Mouse (Mus musculus): Measurements from ENCODE around the gene Noa1. TPM values are rescaled to one million over a fixed set of nuclear protein-coding genes. Genes with fewer than 3 reads are reported as not detected.

Noa1 gene
- polyA plus RNA-seq, 1 experiment = 33.4 TPM

GRCm38 (mm10) chr5:77286904-77287303 lies 23.0 kb downstream of the Noa1 start:
- H3K4me3 ChIP-seq (ENCODE audit: insufficient read depth, poor library complexity, severe bottlenecking) = no peak overlapping the region
- H3K27me3 ChIP-seq (ENCODE audit: control insufficient read depth, insufficient read depth, insufficient read length) = no peaks in the 10 kb centered on the region
- H3K79me2 ChIP-seq (ENCODE audit: control insufficient read depth, insufficient read depth) = peaks cover 23% of the 10 kb centered on the region
- TF ChIP-seq FOSL1 (IDR thresholded peaks at IDR 0.05; ENCODE audit: insufficient read depth, low read length, poor library complexity, severe bottlenecking) = no peak
- no peak for TF ChIP-seq MAX (IDR thresholded peaks at IDR 0.05)
- no peak for TF ChIP-seq CTCF (IDR thresholded peaks at IDR 0.05; ENCODE audit: control insufficient read depth, insufficient read depth, insufficient read length)
- TF ChIP-seq CEBPB (IDR thresholded peaks at IDR 0.05; ENCODE audit: low read depth) = no peak
- TF ChIP-seq USF1 (IDR thresholded peaks at IDR 0.05; ENCODE audit: low read depth) = no peak
- no peak for TF ChIP-seq MYOG (IDR thresholded peaks at IDR 0.05; ENCODE audit: control insufficient read depth, extremely low read depth, insufficient read length)
- no peak for TF ChIP-seq MYOD1 (IDR thresholded peaks at IDR 0.05; ENCODE audit: control insufficient read depth, insufficient read length, low read depth)
- H3K79me3 ChIP-seq (ENCODE audit: low read depth) = peaks cover 6% of the 10 kb centered on the region
- H3K36me3 ChIP-seq (ENCODE audit: control insufficient read depth, insufficient read depth) = peaks cover 61% of the 10 kb centered on the region
- no peak overlapping the region for H3ac ChIP-seq (ENCODE audit: control insufficient read depth, insufficient read length, low read depth)

- H3K36me3 ChIP-seq (ENCODE audit: control insufficient read depth, insufficient read depth) = peaks cover 66% of the 10 kb centered on the region
- no peaks in the 10 kb centered on the region for H3K27me3 ChIP-seq (ENCODE audit: control insufficient read depth, insufficient read depth, insufficient read length)
- TF ChIP-seq CTCF (IDR thresholded peaks at IDR 0.05; ENCODE audit: control insufficient read depth, insufficient read depth, insufficient read length) = no peak
- TF ChIP-seq MYOG (IDR thresholded peaks at IDR 0.05; ENCODE audit: control insufficient read depth, extremely low read depth, insufficient read length) = no peak
- no peak for TF ChIP-seq MYOD1 (IDR thresholded peaks at IDR 0.05; ENCODE audit: control insufficient read depth, insufficient read length, low read depth)
- no peak for TF ChIP-seq FOSL1 (IDR thresholded peaks at IDR 0.05; ENCODE audit: insufficient read depth, low read length, poor library complexity, severe bottlenecking)
- TF ChIP-seq MAX (IDR thresholded peaks at IDR 0.05) = no peak
- TF ChIP-seq CEBPB (IDR thresholded peaks at IDR 0.05; ENCODE audit: low read depth) = no peak
- TF ChIP-seq USF1 (IDR thresholded peaks at IDR 0.05; ENCODE audit: low read depth) = no peak
- no peak overlapping the region for H3K4me3 ChIP-seq (ENCODE audit: insufficient read depth, poor library complexity, severe bottlenecking)
- peaks cover 25% of the 10 kb centered on the region for H3K79me2 ChIP-seq (ENCODE audit: control insufficient read depth, insufficient read depth)
- H3ac ChIP-seq (ENCODE audit: control insufficient read depth, insufficient read length, low read depth) = no peak overlapping the region
- H3K79me3 ChIP-seq (ENCODE audit: low read depth) = peaks cover 6% of the 10 kb centered on the region
Observed at GRCm38 (mm10) chr5:77285685-77286084, 24.2 kb downstream of the Noa1 start.

GRCm38 (mm10) chr5:77282242-77282641 lies 27.6 kb downstream of the Noa1 start:
- Histone ChIP-seq H3K79me3 (ENCODE audit: low read depth) (peaks cover 19% of the 10 kb centered on the region), H3ac (ENCODE audit: control insufficient read depth, insufficient read length, low read depth) (no peak overlapping the region), H3K27me3 (ENCODE audit: control insufficient read depth, insufficient read depth, insufficient read length) (no peaks in the 10 kb centered on the region), H3K36me3 (ENCODE audit: control insufficient read depth, insufficient read depth) (peaks cover 67% of the 10 kb centered on the region), H3K79me2 (ENCODE audit: control insufficient read depth, insufficient read depth) (peaks cover 55% of the 10 kb centered on the region), H3K4me3 (ENCODE audit: insufficient read depth, poor library complexity, severe bottlenecking) (no peak overlapping the region)
- TF ChIP-seq CTCF (IDR thresholded peaks at IDR 0.05; ENCODE audit: control insufficient read depth, insufficient read depth, insufficient read length) (no peak), MYOG (IDR thresholded peaks at IDR 0.05; ENCODE audit: control insufficient read depth, extremely low read depth, insufficient read length) (no peak), USF1 (IDR thresholded peaks at IDR 0.05; ENCODE audit: low read depth) (no peak), MAX (IDR thresholded peaks at IDR 0.05) (no peak), CEBPB (IDR thresholded peaks at IDR 0.05; ENCODE audit: low read depth) (no peak), FOSL1 (IDR thresholded peaks at IDR 0.05; ENCODE audit: insufficient read depth, low read length, poor library complexity, severe bottlenecking) (no peak), MYOD1 (IDR thresholded peaks at IDR 0.05; ENCODE audit: control insufficient read depth, insufficient read length, low read depth) (no peak)

- H3K79me2 ChIP-seq (ENCODE audit: control insufficient read depth, insufficient read depth) = peaks cover 53% of the 10 kb centered on the region
- no peak overlapping the region for H3K4me3 ChIP-seq (ENCODE audit: insufficient read depth, poor library complexity, severe bottlenecking)
- TF ChIP-seq USF1 (IDR thresholded peaks at IDR 0.05; ENCODE audit: low read depth) (no peak), CEBPB (IDR thresholded peaks at IDR 0.05; ENCODE audit: low read depth) (no peak), MAX (IDR thresholded peaks at IDR 0.05) (no peak), CTCF (IDR thresholded peaks at IDR 0.05; ENCODE audit: control insufficient read depth, insufficient read depth, insufficient read length) (no peak), FOSL1 (IDR thresholded peaks at IDR 0.05; ENCODE audit: insufficient read depth, low read length, poor library complexity, severe bottlenecking) (no peak), MYOD1 (IDR thresholded peaks at IDR 0.05; ENCODE audit: control insufficient read depth, insufficient read length, low read depth) (no peak), MYOG (IDR thresholded peaks at IDR 0.05; ENCODE audit: control insufficient read depth, extremely low read depth, insufficient read length) (no peak)
- no peak overlapping the region for H3ac ChIP-seq (ENCODE audit: control insufficient read depth, insufficient read length, low read depth)
- H3K79me3 ChIP-seq (ENCODE audit: low read depth) = peaks cover 19% of the 10 kb centered on the region
- H3K27me3 ChIP-seq (ENCODE audit: control insufficient read depth, insufficient read depth, insufficient read length) = no peaks in the 10 kb centered on the region
- H3K36me3 ChIP-seq (ENCODE audit: control insufficient read depth, insufficient read depth) = peaks cover 67% of the 10 kb centered on the region
Observed at GRCm38 (mm10) chr5:77281518-77282174, 28.2 kb downstream of the Noa1 start.

- H3K79me2 ChIP-seq (ENCODE audit: control insufficient read depth, insufficient read depth) = peaks cover 78% of the 10 kb centered on the region
- TF ChIP-seq MYOD1 (IDR thresholded peaks at IDR 0.05; ENCODE audit: control insufficient read depth, insufficient read length, low read depth) (no peak), CTCF (IDR thresholded peaks at IDR 0.05; ENCODE audit: control insufficient read depth, insufficient read depth, insufficient read length) (no peak), CEBPB (IDR thresholded peaks at IDR 0.05; ENCODE audit: low read depth) (no peak), MAX (IDR thresholded peaks at IDR 0.05) (no peak), USF1 (IDR thresholded peaks at IDR 0.05; ENCODE audit: low read depth) (no peak)
- peaks cover 69% of the 10 kb centered on the region for H3K36me3 ChIP-seq (ENCODE audit: control insufficient read depth, insufficient read depth)
- no peak overlapping the region for H3ac ChIP-seq (ENCODE audit: control insufficient read depth, insufficient read length, low read depth)
- H3K27me3 ChIP-seq (ENCODE audit: control insufficient read depth, insufficient read depth, insufficient read length) = no peaks in the 10 kb centered on the region
- H3K79me3 ChIP-seq (ENCODE audit: low read depth) = peaks cover 45% of the 10 kb centered on the region
- H3K4me3 ChIP-seq (ENCODE audit: insufficient read depth, poor library complexity, severe bottlenecking) = no peak overlapping the region
Observed at GRCm38 (mm10) chr5:77277204-77277603, 32.7 kb downstream of the Noa1 start.

Measured in C2C12 (cell line).